Mouse (Mus musculus) heart, postnatal 10 days (tissue): ENCODE data around the gene Blzf1. TPM values are rescaled to one million over a fixed set of nuclear protein-coding genes. Genes with fewer than 3 reads are reported as not detected.

ENCODE experiments used
- DNase-seq, 2 experiments: peaks; one replicate each; pipeline ENCODE4 v3.0.0; 2021
- intact Hi-C: fragments of 180-260 bp; cut with DNase I; formaldehyde crosslinking; loops from one replicate; pipeline ENCODE4 v1.15.1; 2025
- total RNA-seq, 2 experiments: library from RNA; stranded (reverse); gene quantifications; 2 replicates each; pipeline ENCODE4 v1.2.3; 2021

The Blzf1 gene
- total RNA-seq, result 10 to 100 TPM; 26.0 to 27.9 TPM

- intact Hi-C loops, result loop anchor here (5.0 kb wide), 1 partner anchor 60 kb away; the partner anchor contains the start of gene Slc19a2
These were observed at the start of gene Blzf1 for GRCm38 (mm10) chr1:164307124-164307751. TSS of gene Blzf1 (minus strand) at chr1:164307489.

DNA sequence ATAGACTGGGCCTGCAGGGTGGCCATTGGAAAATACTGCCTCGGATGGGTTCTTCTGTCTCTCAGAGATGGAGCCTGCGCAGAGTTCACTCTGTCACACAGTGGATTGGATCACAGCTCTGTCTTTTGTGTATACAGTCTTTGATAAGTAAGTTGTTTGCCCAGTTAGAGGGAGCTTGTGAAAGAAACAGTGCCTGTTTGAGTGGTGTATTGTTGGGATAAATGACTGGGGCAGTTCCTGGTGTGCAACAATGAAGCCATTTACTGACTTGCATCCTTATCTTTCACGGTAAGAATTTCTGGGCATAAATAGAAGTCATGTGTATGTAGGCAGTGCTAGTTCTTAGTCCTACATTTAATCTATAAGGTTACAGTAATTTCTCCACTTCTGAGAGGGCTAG, 46.2 kb upstream of the Blzf1 start:
- intact Hi-C loops, result no loop called here
- DNase-seq, result no peak

More at GRCm38 (mm10) chr1:164307124-164307751, at the start of gene Blzf1:
- peak; percentile 97 to 98 for DNase-seq

DNA sequence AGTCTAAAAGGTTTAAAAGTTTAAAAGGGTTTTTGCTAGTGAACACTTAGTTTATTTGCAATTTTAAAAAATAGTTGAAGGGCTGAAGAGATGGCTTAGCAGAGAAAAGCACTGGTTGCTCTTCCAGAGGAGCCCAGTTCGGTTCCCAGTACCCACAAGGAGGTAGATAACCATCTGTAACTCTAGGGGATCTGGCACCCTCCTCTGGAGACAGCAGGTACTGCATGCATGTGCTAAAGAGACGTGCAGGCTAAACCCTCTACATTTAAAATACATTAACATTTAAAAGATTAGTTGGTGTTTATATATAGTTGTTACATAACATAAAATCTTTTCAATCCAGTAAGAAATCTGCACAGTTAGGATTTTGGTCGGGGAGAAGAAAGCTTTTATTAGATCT, 34.9 kb upstream of the Blzf1 start:
- peak in 1 of 2 experiments; percentile 25 for DNase-seq
- intact Hi-C loops, result no loop called here

DNA sequence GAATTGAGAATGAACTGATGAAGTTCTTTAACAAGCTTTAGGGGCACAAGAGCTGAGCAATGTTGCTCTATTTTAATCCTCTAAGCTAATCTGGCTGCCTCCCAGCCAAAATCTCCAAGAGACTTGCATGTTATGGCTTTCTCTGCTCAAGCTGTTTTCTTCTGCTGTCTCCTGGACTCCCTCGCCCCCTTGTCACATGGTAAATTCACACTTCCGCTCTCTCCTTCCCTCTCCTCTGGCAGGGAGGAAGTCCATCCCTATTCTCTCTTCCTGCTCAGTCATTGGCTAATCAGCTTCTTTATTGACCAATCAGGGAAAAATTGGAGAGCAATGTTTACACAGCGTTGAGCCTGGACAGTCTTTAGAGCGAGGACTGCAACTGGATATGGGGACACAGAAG, 28.6 kb upstream of the Blzf1 start:
- intact Hi-C loops, result no loop called here
- DNase-seq, result no peak

DNA sequence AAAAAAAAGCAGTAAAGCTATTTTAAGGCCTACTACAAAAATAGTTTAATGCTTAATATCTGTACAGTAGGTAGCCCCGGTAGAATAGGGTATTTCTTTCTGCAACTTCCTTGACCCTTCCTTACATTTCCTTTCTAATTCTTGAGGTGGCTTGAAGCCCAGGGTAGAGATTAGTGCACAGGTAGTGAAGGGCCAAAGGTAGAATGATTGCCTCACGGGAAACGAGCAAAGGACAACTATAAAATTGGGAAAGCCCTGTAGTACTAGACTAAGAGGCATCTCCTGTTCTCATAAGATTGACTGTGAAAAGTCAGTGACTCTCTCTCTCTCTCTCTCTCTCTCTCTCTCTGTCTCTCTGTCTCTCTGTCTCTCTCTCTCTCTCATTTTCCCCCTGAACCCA, 28.1 kb upstream of the Blzf1 start:
- no peak for DNase-seq
- intact Hi-C loops, result no loop called here

- DNase-seq, result no peak
These were observed 25.3 kb upstream of the Blzf1 start for GRCm38 (mm10) chr1:164332559-164332958.

DNA sequence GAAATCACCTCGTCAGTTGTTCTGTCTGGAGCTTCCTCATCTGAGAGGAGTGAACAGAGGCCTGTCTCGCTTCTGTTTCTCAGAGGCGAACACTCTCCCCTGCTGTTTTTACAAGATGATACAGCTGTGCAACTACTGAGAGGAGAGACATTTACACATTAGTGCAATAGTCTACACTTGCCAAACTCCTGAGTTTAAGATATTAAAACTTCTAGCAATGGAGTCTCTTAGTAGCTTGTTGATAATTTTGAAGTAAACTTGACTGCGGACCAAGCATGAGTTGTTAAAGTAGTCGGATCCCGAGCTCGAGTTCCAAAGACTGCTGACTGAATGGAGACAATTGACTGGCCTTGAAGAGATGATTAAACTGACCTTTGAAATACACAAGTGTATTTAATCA, 20.5 kb upstream of the Blzf1 start:
- no peak for DNase-seq
- intact Hi-C loops, result no loop called here

More at GRCm38 (mm10) chr1:164332559-164332958, 25.3 kb upstream of the Blzf1 start:
- intact Hi-C loops, result no loop called here

GRCm38 (mm10) chr1:164326600-164327155, 19.4 kb upstream of the Blzf1 start:
- intact Hi-C loops, result no loop called here
- no peak for DNase-seq

DNA sequence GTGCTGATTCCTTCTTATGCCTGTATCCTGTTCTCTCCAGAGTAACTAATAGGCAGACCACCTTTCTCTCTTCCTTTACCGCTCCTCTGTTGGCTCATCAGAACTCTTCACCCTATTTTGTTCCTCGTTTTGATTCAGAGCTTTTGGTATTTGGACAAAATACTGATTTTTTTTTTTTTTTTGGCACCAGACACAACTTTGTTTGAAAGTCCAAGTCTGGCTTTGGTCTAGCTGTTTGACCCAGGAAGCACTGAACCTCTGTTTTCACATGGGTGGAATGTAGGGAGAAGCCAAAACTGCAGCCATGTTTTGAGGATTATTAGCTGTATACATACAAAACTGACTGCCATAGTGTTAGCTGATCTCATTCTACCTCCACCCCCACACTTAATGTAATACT, 17.6 kb upstream of the Blzf1 start:
- intact Hi-C loops, result no loop called here
- no peak for DNase-seq

GRCm38 (mm10) chr1:164324221-164324620, 16.9 kb upstream of the Blzf1 start:
- intact Hi-C loops, result no loop called here
- DNase-seq, result no peak

GRCm38 (mm10) chr1:164322987-164323650, 15.8 kb upstream of the Blzf1 start:
- DNase-seq, result no peak
- intact Hi-C loops, result no loop called here

GRCm38 (mm10) chr1:164321408-164321807, 14.1 kb upstream of the Blzf1 start:
- DNase-seq, result no peak
- intact Hi-C loops, result no loop called here

DNA sequence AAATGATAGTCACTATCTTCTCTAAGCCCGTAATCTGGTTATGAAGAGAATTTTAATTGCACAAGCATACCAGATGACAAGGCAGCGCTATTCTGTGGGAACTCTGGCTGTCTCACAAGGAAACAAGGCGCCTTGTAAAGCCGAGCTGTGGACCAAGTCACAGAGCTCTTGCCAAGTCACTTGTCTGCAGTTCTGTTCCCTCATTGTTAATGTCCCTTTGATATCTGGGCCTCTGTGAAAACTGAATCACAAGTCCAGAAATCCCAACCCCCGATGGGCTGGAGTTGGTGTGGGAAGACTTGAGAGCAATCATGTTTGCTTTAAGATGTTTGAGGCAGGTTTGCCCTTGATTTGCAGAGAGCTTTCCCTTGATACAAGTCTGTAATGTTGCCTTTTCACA, 13.4 kb upstream of the Blzf1 start:
- peak; percentile 26 to 38 for DNase-seq

GRCm38 (mm10) chr1:164319542-164320140, 12.4 kb upstream of the Blzf1 start:
- DNase-seq, result no peak
- intact Hi-C loops, result no loop called here

More for the DNA sequence above, 13.4 kb upstream of the Blzf1 start:
- intact Hi-C loops, result no loop called here

DNA sequence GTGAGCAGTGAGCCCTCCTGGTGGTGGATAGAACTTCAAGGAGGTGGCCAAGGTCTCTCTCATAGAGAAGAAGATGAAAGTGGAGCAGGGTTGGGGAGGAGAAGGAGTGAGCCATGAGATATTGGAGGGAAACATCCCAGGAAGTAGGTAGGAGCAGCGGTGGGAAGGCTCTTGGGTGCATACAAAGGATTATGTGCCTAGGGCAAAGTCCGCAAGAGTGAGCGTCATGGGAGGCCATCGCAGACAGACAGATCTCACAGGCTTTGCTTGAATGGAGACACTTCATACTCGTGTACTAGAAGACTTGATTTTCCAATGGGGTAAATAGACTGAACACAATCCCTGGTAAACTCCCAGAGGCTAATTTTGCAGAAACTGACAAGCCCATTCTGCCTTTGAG, 11.2 kb upstream of the Blzf1 start:
- DNase-seq, result no peak
- intact Hi-C loops, result no loop called here

GRCm38 (mm10) chr1:164317261-164317660, 10.0 kb upstream of the Blzf1 start:
- intact Hi-C loops, result loop anchor here (1.0 to 2.0 kb wide), 2 partner anchors 588 to 803 kb away; no protein-coding TSS in a partner anchor
- no peak for DNase-seq

DNA sequence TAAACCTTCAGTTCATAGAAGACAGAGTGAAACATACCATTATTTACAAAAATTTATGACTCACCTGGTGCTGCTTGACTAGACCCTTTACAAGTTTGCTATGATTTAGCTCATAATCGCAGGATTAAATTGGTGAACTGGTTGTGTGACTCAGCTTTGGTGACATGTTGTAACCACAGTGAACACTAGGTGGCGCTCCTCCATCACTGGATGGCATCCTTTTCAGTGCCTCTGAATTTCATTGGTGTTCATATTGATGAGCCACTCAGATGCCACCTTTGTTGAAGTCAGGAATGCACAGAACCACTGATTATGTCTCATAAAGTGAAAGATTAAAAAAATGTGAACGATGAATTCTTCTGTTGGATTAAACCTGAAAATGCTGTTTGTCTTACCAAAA, 9.4 kb upstream of the Blzf1 start:
- DNase-seq, result peak; percentile 69 to 88
- intact Hi-C loops, result loop anchor here (1.0 to 2.0 kb wide), 2 partner anchors 588 to 804 kb away; no protein-coding TSS in a partner anchor

- peak in 1 of 2 experiments; percentile 46 for DNase-seq
These were observed 8.0 kb upstream of the Blzf1 start for GRCm38 (mm10) chr1:164315266-164315665.

DNA sequence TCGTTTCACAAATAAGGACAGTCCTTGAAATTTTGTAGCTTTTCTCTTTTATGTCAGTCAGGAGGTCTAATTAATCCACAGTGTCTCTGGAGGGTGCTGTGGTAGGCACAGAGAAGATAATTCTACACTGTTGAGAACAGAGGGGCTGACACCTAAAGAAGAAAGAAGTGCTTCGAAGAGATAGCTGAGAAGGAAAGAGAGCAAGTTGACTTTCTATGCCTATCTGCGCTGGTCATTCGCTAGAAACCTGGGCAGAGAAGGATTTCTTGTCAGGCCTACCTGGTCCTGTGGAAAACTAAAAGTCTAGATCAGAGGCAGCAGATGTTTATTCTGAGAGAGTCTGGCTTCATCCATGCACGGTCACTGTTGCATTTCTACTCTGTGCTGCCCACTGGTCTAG, 6.8 kb upstream of the Blzf1 start:
- DNase-seq, result no peak
- intact Hi-C loops, result no loop called here

More at GRCm38 (mm10) chr1:164315266-164315665, 8.0 kb upstream of the Blzf1 start:
- intact Hi-C loops, result no loop called here

DNA sequence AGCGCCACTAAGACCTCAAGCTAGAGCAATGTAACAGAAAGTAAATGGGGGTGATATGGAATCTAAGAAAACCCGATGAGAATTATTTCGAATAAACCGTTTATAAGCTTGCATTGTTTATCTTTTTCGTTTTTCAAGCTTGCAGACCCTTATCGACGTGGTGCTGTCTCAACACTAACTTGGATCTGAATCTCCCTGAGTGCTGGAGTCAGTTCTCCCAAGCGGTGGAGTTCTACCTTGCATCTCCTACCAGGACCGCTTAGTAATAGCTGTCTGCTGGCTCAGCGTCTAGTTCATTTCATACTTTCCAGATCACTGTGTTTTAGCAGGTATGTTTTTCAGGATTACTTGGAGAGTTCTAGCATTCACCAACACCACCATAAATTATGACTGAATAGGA, 633 bp upstream of the Blzf1 start:
- no peak for DNase-seq
- intact Hi-C loops, result loop anchor here (5.0 kb wide), 1 partner anchor 61 kb away; the partner anchor contains the start of gene Slc19a2

- intact Hi-C loops, result no loop called here
- no peak for DNase-seq
These were observed 3.5 kb downstream of the Blzf1 start, which contains the start of gene Nme7 for GRCm38 (mm10) chr1:164303821-164304220. TSS of gene Nme7 (plus strand) at chr1:164304121.
